Mouse (Mus musculus): Measurements from ENCODE around the gene Trabd. TPM values are rescaled to one million over a fixed set of nuclear protein-coding genes. Genes with fewer than 3 reads are reported as not detected.

Trabd gene
- polyA plus RNA-seq, 1 experiment from 2014 or later: 49.3 TPM

DNA sequence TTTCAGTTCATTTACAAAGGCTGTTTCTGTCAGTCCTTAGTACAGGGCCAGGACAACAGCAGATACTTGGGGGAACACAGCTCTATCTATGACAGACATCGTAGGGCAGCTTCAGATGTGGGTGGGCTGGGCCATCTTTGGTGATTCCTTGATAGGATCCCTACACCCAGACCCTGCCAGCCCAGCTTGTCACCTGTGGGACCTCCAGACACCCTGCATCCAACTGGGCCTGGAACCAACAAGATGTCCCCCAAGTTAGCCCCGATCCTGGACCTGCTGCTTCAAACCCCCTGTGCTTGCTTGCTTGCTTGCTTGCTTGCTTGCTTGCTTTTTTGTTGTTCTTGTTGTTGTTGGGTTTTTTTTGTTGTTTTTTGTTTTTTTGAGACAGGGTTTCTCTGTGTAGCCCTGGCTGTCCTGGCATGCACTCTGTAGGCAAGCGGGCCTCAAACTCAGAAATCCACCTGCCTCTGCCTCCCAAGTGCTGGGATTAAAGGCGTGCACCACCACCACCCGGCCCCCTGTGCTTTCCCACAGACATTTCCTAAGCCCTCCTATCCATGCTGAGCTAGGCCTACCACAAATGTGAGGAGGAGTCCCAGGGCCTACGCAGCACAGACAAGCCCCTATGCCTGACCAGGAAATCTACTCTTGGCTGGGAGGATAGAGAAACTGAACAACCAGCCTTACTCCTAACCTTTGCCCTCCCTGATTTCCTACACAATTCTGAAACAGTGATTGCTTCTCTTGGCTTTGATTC is 13.0 kb upstream of the Trabd start:
- Histone ChIP-seq H3K27ac (ENCODE audit: low read depth, low read length) (no peak overlapping the region), H3K36me3 (ENCODE audit: control insufficient read depth, insufficient read depth, low read length) (no peaks in the 10 kb centered on the region), H3K4me3 (ENCODE audit: low read length) (no peak overlapping the region), H3K4me1 (ENCODE audit: control insufficient read depth, insufficient read depth, low read length) (no peaks in the 10 kb centered on the region), H3K27me3 (ENCODE audit: control insufficient read depth, insufficient read depth, low read length) (peaks cover 50% of the 10 kb centered on the region), H3K9me3 (ENCODE audit: control insufficient read depth, low read length) (no peaks in the 10 kb centered on the region), H3K9ac (ENCODE audit: low read depth, low read length) (no peak overlapping the region), H3K4me2 (replicated peaks; ENCODE audit: low read depth, low read length) (no peak overlapping the region)
- WGBS: 91% methylated on average over 6 of the region's 6 CpGs
- ATAC-seq (ENCODE audit: low FRiP score, low TSS enrichment): no peak

DNA sequence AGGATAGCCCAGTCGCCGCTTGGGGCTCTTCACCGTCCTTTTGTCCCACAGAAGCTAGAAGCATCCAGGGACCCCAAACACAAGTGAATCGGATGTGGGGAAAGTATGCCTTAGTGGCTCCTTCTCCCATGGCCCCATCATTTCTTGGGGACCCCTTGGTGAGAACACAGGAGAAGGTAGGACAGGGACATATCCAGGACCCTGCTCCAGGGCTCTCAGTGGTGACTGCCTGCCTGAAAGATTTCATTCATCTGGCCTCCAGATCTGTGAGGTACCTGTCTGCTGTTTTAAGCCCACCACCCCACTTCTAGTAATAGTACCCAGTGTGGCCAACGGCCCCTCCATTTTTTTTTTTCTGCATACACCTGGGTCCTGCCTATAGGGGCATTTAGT is 12.4 kb upstream of the Trabd start:
- WGBS: 87% methylated on average over 5 of the region's 5 CpGs
- peaks cover 54% of the 10 kb centered on the region for H3K27me3 ChIP-seq (ENCODE audit: control insufficient read depth, insufficient read depth, low read length)

DNA sequence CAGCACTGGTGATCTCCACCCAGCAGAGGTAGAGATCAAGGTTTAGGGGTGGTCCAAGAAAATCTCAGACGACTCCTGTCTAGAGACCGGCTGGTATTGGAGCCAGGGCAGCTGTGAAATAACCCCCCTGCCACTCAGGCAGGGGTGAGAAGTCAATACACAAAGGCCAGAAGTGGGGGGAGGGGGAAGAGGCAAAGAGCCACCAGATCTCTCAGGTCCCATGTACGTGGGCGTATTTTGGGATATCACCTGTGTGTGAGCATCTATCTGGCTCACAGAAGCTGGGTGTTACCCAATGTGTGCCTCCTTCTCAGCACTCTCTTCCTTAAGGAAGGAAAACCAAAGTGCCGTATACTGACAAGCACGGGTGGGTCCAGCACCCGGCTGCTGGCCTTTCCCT is 11.9 kb upstream of the Trabd start:
- ATAC-seq (ENCODE audit: low FRiP score, low TSS enrichment): no peak
- Histone ChIP-seq H3K27ac (ENCODE audit: low read depth, low read length) (no peak overlapping the region), H3K4me1 (ENCODE audit: control insufficient read depth, insufficient read depth, low read length) (no peaks in the 10 kb centered on the region), H3K9ac (ENCODE audit: low read depth, low read length) (no peak overlapping the region), H3K36me3 (ENCODE audit: control insufficient read depth, insufficient read depth, low read length) (no peaks in the 10 kb centered on the region), H3K27me3 (ENCODE audit: control insufficient read depth, insufficient read depth, low read length) (peaks cover 54% of the 10 kb centered on the region), H3K4me3 (ENCODE audit: low read length) (no peak overlapping the region), H3K9me3 (ENCODE audit: control insufficient read depth, low read length) (no peaks in the 10 kb centered on the region), H3K4me2 (replicated peaks; ENCODE audit: low read depth, low read length) (no peak overlapping the region)
- WGBS: 66% methylated on average over 7 of the region's 7 CpGs

More for the DNA sequence above, 12.4 kb upstream of the Trabd start:
- Histone ChIP-seq H3K9ac (ENCODE audit: low read depth, low read length) (no peak overlapping the region), H3K4me3 (ENCODE audit: low read length) (no peak overlapping the region), H3K27ac (ENCODE audit: low read depth, low read length) (no peak overlapping the region), H3K4me1 (ENCODE audit: control insufficient read depth, insufficient read depth, low read length) (no peaks in the 10 kb centered on the region), H3K36me3 (ENCODE audit: control insufficient read depth, insufficient read depth, low read length) (no peaks in the 10 kb centered on the region), H3K9me3 (ENCODE audit: control insufficient read depth, low read length) (no peaks in the 10 kb centered on the region), H3K4me2 (replicated peaks; ENCODE audit: low read depth, low read length) (no peak overlapping the region)
- no peak for ATAC-seq (ENCODE audit: low FRiP score, low TSS enrichment)

DNA sequence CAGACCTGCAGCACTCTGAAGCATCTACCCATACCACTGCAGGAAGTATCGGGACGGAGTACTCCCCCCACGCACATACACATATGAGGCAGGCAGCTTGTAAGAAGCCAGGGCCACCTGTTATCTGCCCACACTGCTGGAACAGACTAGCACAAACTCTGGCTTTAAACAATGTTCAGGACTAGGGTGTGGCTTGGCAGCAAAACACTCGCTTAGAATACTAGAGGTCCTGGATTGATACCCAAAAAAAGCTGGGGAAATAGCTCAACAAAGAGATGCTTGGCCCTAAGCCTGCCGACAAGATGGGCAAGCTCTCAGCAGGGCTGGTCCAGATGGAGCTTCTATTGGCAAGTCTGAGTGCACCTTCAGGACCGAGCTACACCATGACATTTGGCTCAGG is 11.4 kb upstream of the Trabd start:
- Histone ChIP-seq H3K36me3 (ENCODE audit: control insufficient read depth, insufficient read depth, low read length) (no peaks in the 10 kb centered on the region), H3K4me2 (replicated peaks; ENCODE audit: low read depth, low read length) (no peak overlapping the region), H3K4me1 (ENCODE audit: control insufficient read depth, insufficient read depth, low read length) (no peaks in the 10 kb centered on the region), H3K9me3 (ENCODE audit: control insufficient read depth, low read length) (no peaks in the 10 kb centered on the region), H3K27ac (ENCODE audit: low read depth, low read length) (no peak overlapping the region), H3K4me3 (ENCODE audit: low read length) (no peak overlapping the region), H3K9ac (ENCODE audit: low read depth, low read length) (no peak overlapping the region), H3K27me3 (ENCODE audit: control insufficient read depth, insufficient read depth, low read length) (peaks cover 55% of the 10 kb centered on the region)
- 64% methylated on average over 6 of the region's 6 CpGs for WGBS
- ATAC-seq (ENCODE audit: low FRiP score, low TSS enrichment): no peak

DNA sequence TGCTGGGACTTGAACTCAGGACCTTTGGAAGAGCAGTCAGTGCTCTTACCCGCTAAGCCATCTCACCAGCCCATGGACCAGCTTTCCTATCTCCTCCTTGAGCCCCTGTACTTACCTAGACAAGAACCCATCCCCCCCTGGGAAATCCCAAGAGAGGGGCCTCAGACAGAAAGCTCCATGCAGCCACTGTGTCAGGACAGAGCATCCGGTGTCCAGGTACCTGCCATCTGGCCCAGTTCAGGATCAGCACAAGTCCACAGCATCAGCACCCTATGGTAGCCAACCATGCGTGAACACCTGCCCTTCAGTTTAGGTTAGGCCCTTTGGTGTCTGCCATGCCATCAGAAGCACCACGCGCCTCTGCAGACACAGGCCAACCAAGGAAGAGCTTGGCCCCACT is 10.0 kb upstream of the Trabd start:
- H3K4me2 ChIP-seq (replicated peaks; ENCODE audit: low read depth, low read length): no peak overlapping the region
- peaks cover 47% of the 10 kb centered on the region for H3K27me3 ChIP-seq (ENCODE audit: control insufficient read depth, insufficient read depth, low read length)
- no peak overlapping the region for H3K9ac ChIP-seq (ENCODE audit: low read depth, low read length)
- no peak for ATAC-seq (ENCODE audit: low FRiP score, low TSS enrichment)
- no peaks in the 10 kb centered on the region for H3K9me3 ChIP-seq (ENCODE audit: control insufficient read depth, low read length)
- no peaks in the 10 kb centered on the region for H3K4me1 ChIP-seq (ENCODE audit: control insufficient read depth, insufficient read depth, low read length)
- no peak overlapping the region for H3K27ac ChIP-seq (ENCODE audit: low read depth, low read length)
- H3K4me3 ChIP-seq (ENCODE audit: low read length): no peak overlapping the region
- WGBS: 97% methylated on average over 5 of the region's 5 CpGs
- no peaks in the 10 kb centered on the region for H3K36me3 ChIP-seq (ENCODE audit: control insufficient read depth, insufficient read depth, low read length)

DNA sequence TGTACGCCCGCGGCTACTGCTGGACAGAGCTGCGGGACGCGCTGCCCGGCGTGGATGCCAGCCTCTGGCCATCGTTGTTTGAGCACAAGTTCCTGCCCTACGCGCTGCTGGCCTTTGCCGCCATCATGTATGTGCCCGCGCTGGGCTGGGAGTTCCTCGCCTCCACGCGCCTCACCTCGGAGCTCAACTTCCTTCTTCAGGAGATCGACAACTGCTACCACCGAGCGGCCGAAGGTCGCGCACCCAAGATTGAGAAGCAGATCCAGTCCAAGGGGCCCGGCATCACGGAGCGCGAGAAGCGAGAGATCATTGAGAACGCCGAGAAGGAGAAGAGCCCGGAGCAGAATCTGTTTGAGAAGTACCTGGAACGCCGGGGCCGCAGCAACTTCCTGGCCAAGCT is 7.3 kb upstream of the Trabd start:
- Histone ChIP-seq H3K9me3 (ENCODE audit: control insufficient read depth, low read length) (no peaks in the 10 kb centered on the region), H3K9ac (ENCODE audit: low read depth, low read length) (no peak overlapping the region), H3K27me3 (ENCODE audit: control insufficient read depth, insufficient read depth, low read length) (peaks cover 33% of the 10 kb centered on the region), H3K4me1 (ENCODE audit: control insufficient read depth, insufficient read depth, low read length) (no peaks in the 10 kb centered on the region), H3K36me3 (ENCODE audit: control insufficient read depth, insufficient read depth, low read length) (no peaks in the 10 kb centered on the region), H3K4me3 (ENCODE audit: low read length) (peak overlapping the region; percentile 14), H3K4me2 (replicated peaks; ENCODE audit: low read depth, low read length) (peak overlapping the region; percentile 29), H3K27ac (ENCODE audit: low read depth, low read length) (no peak overlapping the region)
- ATAC-seq (ENCODE audit: low FRiP score, low TSS enrichment): no peak
- WGBS: 23% methylated on average over 35 of the region's 35 CpGs

DNA sequence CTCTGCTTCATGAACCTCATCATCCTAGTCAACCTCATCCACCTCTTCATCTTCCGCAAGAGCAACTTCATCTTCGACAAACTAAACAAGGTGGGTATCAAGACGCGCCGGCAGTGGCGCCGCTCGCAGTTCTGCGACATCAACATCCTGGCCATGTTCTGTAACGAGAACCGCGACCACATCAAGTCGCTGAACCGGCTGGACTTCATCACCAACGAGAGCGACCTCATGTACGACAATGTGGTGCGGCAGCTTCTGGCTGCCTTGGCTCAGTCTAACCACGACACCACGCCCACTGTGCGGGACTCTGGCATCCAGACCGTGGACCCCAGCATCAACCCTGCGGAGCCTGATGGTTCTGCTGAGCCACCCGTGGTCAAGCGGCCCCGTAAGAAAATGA is 6.7 kb upstream of the Trabd start:
- Histone ChIP-seq H3K27ac (ENCODE audit: low read depth, low read length) (no peak overlapping the region), H3K4me1 (ENCODE audit: control insufficient read depth, insufficient read depth, low read length) (no peaks in the 10 kb centered on the region), H3K36me3 (ENCODE audit: control insufficient read depth, insufficient read depth, low read length) (no peaks in the 10 kb centered on the region), H3K9me3 (ENCODE audit: control insufficient read depth, low read length) (no peaks in the 10 kb centered on the region), H3K9ac (ENCODE audit: low read depth, low read length) (no peak overlapping the region), H3K4me3 (ENCODE audit: low read length) (peak overlapping the region; percentile 14; the same call in 1 of the 2 replicates), H3K27me3 (ENCODE audit: control insufficient read depth, insufficient read depth, low read length) (peaks cover 33% of the 10 kb centered on the region), H3K4me2 (replicated peaks; ENCODE audit: low read depth, low read length) (peak overlapping the region; percentile 29; the same call in 1 of the 2 replicates)
- WGBS: 28% methylated on average over 26 of the region's 26 CpGs
- peak; percentile 38; the same call in 1 of the 2 replicates for ATAC-seq (ENCODE audit: low FRiP score, low TSS enrichment)

DNA sequence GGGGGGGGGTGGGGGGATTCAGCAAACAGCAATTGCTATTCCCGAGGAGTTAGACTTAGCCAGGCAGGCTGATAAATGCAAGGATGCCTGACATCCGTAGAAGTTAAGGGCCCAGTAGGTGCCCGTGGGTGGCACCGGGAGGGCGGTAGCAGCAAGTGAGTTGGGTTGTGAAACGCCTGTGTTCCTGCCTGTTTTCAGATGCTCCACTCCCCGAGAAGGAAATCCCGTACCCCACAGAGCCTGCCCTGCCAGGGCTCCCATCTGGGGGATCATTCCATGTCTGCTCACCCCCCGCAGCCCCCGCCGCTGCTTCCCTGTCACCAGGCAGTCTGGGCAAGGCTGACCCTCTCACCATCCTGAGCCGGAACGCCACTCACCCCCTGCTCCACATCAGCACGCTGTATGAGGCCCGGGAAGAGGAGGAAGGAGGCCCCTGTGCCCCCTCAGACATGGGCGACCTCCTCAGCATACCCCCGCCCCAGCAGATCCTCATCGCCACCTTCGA is 5.5 kb upstream of the Trabd start:
- WGBS: 74% methylated on average over 19 of the region's 19 CpGs
- no peak for ATAC-seq (ENCODE audit: low FRiP score, low TSS enrichment)

DNA sequence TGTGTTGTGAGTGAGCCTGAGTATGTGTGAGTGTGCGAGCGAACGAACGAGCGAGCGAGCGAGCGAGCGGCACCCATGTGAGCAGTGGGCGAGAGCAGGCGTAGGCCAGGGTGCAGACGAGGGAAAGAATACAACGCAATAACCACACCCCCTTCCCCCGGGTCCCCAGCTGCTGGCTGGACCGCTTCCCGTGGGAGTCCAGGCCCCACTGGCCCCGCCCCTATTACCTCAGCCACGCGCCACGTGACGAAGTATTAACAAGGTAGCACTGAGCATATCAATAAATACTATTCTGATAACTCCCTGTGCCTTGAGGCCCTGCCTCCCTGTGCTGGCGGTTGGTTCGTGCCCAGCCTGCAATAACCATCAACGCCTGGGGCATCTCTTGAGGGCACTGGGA is 4.3 kb upstream of the Trabd start:
- Histone ChIP-seq H3K4me3 (ENCODE audit: low read length) (no peak overlapping the region), H3K4me2 (replicated peaks; ENCODE audit: low read depth, low read length) (no peak overlapping the region), H3K9me3 (ENCODE audit: control insufficient read depth, low read length) (no peaks in the 10 kb centered on the region), H3K4me1 (ENCODE audit: control insufficient read depth, insufficient read depth, low read length) (no peaks in the 10 kb centered on the region), H3K27ac (ENCODE audit: low read depth, low read length) (no peak overlapping the region), H3K27me3 (ENCODE audit: control insufficient read depth, insufficient read depth, low read length) (peaks cover 33% of the 10 kb centered on the region), H3K9ac (ENCODE audit: low read depth, low read length) (no peak overlapping the region), H3K36me3 (ENCODE audit: control insufficient read depth, insufficient read depth, low read length) (no peaks in the 10 kb centered on the region)
- 83% methylated on average over 24 of the region's 24 CpGs for WGBS
- no peak for ATAC-seq (ENCODE audit: low FRiP score, low TSS enrichment)

More for the DNA sequence above, 5.5 kb upstream of the Trabd start:
- no peak overlapping the region for H3K4me3 ChIP-seq (ENCODE audit: low read length)
- no peaks in the 10 kb centered on the region for H3K4me1 ChIP-seq (ENCODE audit: control insufficient read depth, insufficient read depth, low read length)
- no peak overlapping the region for H3K27ac ChIP-seq (ENCODE audit: low read depth, low read length)
- no peak overlapping the region for H3K4me2 ChIP-seq (replicated peaks; ENCODE audit: low read depth, low read length)
- no peaks in the 10 kb centered on the region for H3K9me3 ChIP-seq (ENCODE audit: control insufficient read depth, low read length)
- H3K9ac ChIP-seq (ENCODE audit: low read depth, low read length): no peak overlapping the region
- H3K36me3 ChIP-seq (ENCODE audit: control insufficient read depth, insufficient read depth, low read length): no peaks in the 10 kb centered on the region
- peaks cover 33% of the 10 kb centered on the region for H3K27me3 ChIP-seq (ENCODE audit: control insufficient read depth, insufficient read depth, low read length)
